Mouse (Mus musculus) layer of hippocampus, adult 2 months (tissue): ENCODE data around the gene Crebrf. TPM values are rescaled to one million over a fixed set of nuclear protein-coding genes. Genes with fewer than 3 reads are reported as not detected.

Source experiments
- DNase-seq, 2 experiments: peaks; one replicate each; pipeline ENCODE4 v3.0.0; 2022; ENCODE audit warnings: low spot score in 2 of 2
- H3K27ac ChIP-seq: fragments of 200-600 bp; 2 replicates; pipeline ENCODE4 v1.8.1; 2022
- H3K4me3 ChIP-seq: fragments of 200-600 bp; 2 replicates; pipeline ENCODE4 v1.8.1; 2022; ENCODE audit warnings: mild to moderate bottlenecking
- CTCF ChIP-seq: fragments of 200-600 bp; conservative IDR thresholded peaks from 2 replicates; pipeline ENCODE4 v1.8.1; 2022; ENCODE audit warnings: antibody characterized with exemption, mild to moderate bottlenecking, moderate library complexity
- total RNA-seq, 2 experiments: library from RNA; stranded (reverse); gene quantifications; 2 replicates each; pipeline ENCODE4 v1.2.3; 2021

Gene Crebrf
- total RNA-seq, 2 experiments from 2014 or later: 127 to 134 TPM

DNA sequence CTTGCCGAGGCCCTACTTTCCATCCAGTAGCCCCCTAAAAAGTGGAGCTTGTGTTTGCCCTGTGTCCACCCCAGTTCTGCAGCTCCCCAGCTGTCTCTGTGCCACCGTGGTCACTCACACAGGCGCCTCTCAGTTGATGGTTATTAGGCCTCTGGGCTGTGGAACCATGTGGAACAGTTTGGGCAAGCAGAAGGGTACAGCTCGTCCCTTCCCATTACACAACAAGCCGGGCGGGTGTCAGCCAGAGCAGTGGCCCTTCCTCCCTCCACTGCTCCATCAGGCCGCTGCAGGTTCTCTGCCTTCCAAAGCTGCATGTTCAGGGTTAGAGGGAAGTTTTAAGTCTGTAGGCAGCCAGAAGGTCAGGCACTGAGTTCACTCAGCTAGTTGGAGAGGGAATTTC, 24.3 kb upstream of the Crebrf start:
- Histone ChIP-seq H3K4me3 (no peak overlapping the region), H3K27ac (peak overlapping the region; percentile 91)
- DNase-seq: no peak
- TF ChIP-seq CTCF: no peak

DNA sequence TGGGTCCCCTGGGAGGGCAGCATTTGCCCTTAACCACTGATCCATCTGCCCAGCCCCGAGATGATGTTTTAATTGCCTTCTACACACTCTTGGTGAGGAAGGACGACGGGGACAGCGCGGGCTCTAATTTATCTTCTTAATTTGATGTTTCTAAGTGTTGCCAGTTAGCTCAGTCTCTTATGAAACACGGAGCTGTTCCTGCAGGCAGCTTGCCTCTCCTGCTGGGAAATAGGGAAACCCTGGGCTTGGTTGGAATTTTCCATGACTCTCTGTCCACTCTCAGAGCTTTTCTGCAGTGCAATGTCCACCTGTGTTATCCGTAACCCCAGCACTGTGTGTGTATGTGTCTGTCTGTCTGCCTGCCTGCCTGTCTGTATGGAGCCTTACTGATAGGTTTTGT, 22.0 kb upstream of the Crebrf start:
- no peak for TF ChIP-seq CTCF
- no peak for DNase-seq
- H3K27ac ChIP-seq: peak overlapping the region; percentile 91
- no peak overlapping the region; the same call in 1 of the 2 replicates for H3K4me3 ChIP-seq

DNA sequence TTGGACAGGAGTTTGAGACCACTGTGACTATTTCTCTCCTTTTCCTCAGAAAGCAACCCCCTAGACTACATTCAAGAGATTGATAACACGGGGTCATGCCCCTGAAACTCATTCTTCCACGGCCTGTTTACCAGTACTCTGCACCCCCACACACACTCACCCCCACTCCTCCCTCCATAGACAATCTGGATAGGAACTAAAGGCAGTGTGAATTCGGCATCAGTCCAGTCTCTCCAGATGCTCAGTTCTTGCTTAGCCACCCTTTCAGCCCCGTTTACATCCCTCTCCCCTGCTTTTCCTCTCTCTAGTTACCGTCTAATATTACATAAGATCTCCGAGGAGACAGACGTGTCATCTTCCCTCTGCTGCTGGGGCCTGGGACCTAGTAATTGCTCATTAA, 21.3 kb upstream of the Crebrf start:
- peak overlapping the region; percentile 91 for H3K27ac ChIP-seq
- H3K4me3 ChIP-seq: 0 out of 2 replicates have a peak overlapping the region, but pooled peaks have one; percentile 3
- TF ChIP-seq CTCF: no peak
- DNase-seq: peak in 1 of 2 experiments; percentile 48

DNA sequence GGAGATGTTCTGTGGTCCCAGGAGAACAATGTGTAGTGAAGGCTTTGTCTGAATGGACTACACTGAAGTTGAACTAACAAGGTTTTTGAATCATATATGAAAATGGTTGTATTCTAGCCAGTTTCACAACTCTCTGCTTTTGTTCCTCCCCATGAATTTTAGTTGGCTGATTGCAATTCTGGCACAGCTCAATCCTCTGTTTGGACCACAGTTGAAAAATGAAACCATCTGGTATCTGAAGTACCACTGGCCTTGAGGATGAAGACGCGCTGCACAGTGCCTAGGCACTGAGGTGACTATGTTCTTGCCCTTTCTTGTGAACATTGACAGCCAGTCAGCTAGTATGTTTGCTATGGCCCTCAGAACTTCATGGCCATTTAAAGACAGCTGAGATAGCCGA, 20.3 kb upstream of the Crebrf start:
- H3K27ac ChIP-seq: peak overlapping the region; percentile 91; the same call in 1 of the 2 replicates
- no peak for TF ChIP-seq CTCF
- no peak overlapping the region for H3K4me3 ChIP-seq
- no peak for DNase-seq

DNA sequence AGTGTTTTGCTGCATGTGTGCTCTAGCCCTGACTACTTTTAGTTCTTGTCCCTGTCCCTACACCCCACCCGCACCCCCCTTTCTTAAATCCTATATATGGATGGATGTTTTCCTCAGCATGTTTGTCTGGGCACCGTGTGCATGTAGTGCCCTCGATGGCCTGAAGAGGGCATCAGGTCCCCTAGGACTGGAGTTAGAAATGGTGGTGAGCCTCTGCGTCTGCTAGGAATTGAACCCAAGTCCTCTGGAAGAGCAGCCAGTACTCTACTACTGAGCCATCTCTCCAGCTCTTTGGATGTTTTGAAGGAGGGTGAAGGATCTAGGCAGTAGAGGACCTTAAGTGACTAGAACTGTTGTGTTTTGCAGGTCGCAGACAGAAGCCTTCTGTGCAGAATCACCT, 16.6 kb upstream of the Crebrf start:
- Histone ChIP-seq H3K27ac (no peak overlapping the region), H3K4me3 (no peak overlapping the region)
- DNase-seq: no peak
- TF ChIP-seq CTCF: peak; percentile 68

DNA sequence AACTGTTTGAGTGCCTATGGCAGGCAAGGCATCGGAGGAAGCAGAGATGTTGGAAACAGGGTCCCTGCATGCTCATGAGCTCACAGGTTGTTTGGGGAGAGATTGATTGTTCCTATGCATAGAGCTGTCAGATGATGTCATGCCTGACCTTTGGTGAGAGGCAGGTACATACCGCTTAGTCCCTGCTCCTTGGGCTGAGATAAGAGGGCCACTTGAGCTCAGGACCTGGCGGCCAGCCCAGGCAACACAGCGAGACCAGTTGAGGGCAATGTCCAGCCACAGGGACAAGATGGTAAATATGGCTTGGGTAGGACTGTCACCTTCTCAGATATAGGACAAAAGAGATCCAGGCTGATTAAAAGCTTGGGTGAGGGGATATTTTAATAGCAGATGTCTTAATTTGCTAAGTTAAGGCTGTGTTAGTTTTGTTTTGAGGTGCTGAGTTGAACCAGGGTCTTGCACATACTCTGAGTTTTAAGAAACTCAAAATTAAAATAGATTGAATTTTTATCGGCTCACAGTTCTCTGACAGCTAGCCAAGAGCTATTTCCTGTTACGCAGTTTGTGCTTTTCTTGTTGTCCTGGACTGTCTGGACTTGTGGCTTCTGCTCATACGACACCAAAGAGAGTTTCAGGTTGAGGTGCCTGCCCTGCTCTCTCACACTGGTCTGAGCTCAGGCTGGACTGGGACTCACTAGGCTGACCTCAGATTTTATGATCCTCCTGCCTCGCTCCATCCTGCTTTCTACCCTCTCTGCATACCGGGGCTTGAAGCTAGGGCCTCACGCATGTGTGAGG, 15.4 kb upstream of the Crebrf start:
- DNase-seq: no peak
- TF ChIP-seq CTCF: no peak
- Histone ChIP-seq H3K27ac (peak overlapping the region; percentile 23; the same call in 1 of the 2 replicates), H3K4me3 (no peak overlapping the region)

DNA sequence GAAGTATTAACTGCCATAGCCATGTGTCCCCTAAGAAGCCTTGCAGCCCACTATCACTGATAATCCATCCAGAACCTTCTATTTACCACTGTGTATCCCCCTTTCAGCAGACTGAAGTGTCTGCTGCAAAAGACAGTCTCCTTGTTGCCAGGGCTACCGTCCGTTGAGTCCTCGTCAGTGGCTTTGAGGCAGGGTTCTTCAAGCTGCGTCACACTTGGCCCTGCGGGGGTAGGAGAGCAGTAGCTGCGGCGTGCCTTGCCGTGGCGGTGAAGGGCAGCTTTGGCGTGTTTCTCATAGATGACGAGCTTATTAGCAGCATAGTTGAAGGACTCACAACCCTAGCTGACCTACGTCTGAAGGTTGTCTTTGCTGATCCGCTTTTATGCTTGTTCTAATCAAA, 13.9 kb upstream of the Crebrf start:
- DNase-seq: peak in 1 of 2 experiments; percentile 29
- H3K27ac ChIP-seq: peak overlapping the region; percentile 61
- TF ChIP-seq CTCF: no peak
- H3K4me3 ChIP-seq: no peak overlapping the region

DNA sequence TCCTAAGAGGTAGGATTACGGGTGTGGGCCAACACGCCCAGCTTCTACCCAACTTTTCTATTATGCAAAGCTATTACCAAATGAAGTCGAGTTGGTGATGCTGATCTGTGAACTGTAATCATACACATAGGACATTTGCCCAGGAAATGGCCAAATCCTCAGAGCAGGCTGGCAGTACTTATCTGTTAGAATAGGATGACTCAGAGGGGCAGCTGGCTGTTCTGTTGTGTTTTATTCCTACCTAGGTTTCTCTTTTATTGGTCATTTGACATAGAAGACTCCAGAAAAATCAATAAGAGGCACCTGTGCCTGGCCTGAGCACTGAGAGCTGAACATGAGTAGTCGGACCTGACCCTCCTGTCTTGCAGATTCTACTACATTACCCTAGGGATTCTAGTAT, 12.8 kb upstream of the Crebrf start:
- H3K27ac ChIP-seq: peak overlapping the region; percentile 25; the same call in 1 of the 2 replicates
- no peak overlapping the region for H3K4me3 ChIP-seq
- no peak for DNase-seq
- TF ChIP-seq CTCF: no peak

DNA sequence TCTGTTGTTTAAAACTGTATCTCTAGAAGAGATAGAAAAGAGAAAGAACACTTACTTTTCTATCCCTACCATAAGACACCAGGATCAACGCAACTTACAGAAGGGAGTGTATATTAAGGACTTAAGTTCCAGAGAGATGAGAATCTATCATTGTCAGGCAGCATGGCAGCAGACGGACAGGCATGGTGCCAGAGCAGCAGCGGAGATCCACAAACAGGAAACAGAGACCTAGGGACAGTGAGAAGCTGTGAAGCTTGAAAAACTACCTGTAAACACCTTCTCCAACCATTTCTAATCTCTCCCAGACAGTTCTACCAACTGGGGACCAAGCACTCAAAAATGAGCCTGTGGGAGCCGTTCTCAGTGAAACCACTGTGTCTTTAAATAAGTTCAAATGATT, 11.8 kb upstream of the Crebrf start:
- no peak for TF ChIP-seq CTCF
- no peak overlapping the region for H3K4me3 ChIP-seq

DNA sequence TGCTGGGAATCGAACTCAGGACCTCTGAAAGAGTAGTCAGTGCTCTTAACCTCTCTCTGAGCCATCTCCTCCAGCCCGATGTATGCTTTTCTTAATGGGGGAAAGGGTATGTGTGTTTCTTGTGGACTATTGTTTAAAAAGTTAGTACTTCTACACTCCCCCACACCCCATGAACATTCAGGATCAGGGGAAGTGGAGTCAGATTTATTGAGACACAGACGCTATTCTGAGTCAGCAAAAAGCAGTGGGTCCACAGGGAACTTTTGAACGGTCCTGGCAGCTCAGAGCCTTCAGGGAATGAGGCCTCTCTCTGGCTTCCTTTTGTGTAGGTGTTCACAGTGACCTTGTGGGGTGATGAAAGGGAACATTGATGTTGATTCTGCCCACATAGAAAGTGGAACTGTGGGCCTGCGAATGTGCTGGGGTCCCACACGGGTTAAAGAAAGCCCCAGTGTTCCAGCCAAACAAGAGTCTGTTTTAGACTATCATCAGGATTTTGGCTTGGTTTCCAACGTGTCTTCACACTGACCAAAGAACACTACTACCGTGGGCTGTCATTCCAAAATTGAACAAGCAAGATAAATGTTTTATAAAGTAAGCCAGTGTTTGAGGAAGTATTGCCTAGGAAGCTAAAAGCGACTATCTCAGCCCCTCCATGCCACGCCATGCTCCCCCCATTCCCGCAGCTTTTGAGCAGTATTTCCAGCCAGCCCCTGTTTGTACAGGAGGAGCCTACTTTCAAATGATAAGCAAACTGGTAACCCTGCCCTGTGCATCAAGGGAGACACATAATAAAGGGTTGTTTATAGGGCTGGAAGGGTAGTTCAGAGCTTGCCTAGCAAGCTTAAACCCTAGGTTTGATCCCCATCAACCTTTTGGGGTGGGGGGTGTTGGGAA, 9.7 kb upstream of the Crebrf start:
- peak overlapping the region; percentile 40 for H3K27ac ChIP-seq
- no peak for DNase-seq
- H3K4me3 ChIP-seq: no peak overlapping the region
- TF ChIP-seq CTCF: no peak

More for the DNA sequence above, 11.8 kb upstream of the Crebrf start:
- no peak for DNase-seq
- H3K27ac ChIP-seq: 0 out of 2 replicates have a peak overlapping the region, but pooled peaks have one; percentile 33

DNA sequence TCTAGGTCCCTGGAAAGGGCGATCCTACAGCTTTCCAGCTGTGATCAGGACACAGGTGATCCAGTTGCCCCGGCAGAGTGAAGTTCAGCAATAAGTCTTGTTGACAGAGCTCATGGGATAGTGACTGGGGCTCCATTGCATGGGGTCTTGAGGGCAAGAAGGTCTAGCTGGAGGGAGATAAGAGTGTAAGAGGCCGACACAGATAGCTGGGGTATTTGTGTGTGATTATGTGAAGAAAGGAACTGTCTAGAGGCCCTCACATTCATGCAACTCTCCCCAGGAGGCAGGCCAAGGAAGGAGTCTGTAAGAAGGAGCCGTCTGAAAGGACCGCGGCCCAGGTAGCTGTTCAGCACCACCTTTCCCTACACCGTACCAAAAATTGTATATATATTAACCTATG, 8.4 kb upstream of the Crebrf start:
- DNase-seq: no peak
- no peak for TF ChIP-seq CTCF
- Histone ChIP-seq H3K27ac (peak overlapping the region; percentile 52), H3K4me3 (no peak overlapping the region)

DNA sequence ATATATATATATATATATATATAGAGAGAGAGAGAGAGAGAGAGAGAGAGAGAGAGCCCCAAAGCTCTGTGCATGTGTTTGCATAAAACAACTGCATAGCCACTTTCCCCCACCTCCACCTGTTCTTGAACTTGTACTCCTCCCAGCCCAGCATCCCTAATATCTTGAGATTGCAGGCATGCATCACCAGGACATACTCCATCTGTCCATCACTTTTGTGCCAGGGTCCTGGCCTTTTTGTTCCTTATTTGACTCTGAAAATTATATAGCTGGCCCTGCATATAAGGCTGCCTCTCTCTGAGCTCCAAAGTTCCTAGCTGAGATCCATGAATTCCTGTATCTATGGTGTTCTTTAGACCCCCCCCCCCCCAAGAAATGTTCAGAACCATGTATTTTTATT, 7.0 kb upstream of the Crebrf start:
- Histone ChIP-seq H3K27ac (peak overlapping the region; percentile 90), H3K4me3 (no peak overlapping the region)
- TF ChIP-seq CTCF: no peak
- no peak for DNase-seq

DNA sequence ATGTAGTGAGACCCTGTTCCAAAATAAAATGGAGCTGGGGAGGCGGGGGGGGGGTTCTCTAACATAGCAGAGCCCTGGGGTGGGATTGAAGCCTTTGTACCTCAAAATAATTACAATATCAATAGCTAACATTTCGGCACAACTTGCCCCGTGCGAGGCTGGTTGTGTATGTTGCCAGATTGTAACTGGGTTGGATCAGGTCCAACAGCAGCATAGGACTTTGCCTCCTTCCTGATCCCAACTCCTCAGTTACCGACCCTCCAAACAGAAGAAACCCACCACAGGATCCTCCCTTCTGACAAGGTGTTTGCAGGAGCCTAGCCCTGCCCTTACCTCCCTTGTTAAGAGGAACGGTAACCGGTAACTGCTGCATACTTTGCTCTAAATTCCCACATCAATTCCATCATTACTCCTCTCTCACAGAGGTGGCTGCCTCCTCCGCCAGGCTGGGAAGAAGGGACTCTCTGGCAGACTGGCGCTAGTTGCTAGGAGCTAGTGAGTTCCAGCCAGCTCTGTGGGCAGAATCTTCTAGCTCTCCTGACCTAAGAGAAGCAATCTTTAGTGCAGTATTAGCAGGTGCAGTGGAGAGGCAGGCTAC, 6.4 kb upstream of the Crebrf start:
- TF ChIP-seq CTCF: no peak
- peak in 1 of 2 experiments; percentile 31 for DNase-seq
- H3K4me3 ChIP-seq: peak overlapping the region; percentile 40
- H3K27ac ChIP-seq: peak overlapping the region; percentile 90
